In genomic region chr8:11001062-11001549, GRCm38 (mm10) we compare ENCODE assay signal across 8 mouse cellular contexts. TPM values are rescaled to one million over a fixed set of nuclear protein-coding genes. Genes with fewer than 3 reads are reported as not detected.
DNase-seq lines count a peak whose midpoint lies in the region; ATAC-seq lines count a peak whose summit lies in the region.

No protein-coding gene starts in this region.

- peak overlapping the region; percentile 94 for H3K4me2 ChIP-seq in limb, embryonic 12.5 days

- no peaks in the 10 kb centered on the region for H3K9me3 ChIP-seq in heart, embryonic 10.5 days
- no peaks in the 10 kb centered on the region for H3K9me3 ChIP-seq in limb, embryonic 12.5 days
- H3K9me3 ChIP-seq in midbrain, embryonic 10.5 days (replicated peaks) = no peaks in the 10 kb centered on the region

- H3K27me3 ChIP-seq in heart, embryonic 10.5 days (ENCODE audit: insufficient read depth, poor library complexity, severe bottlenecking) = no peaks in the 10 kb centered on the region
- H3K27me3 ChIP-seq in limb, embryonic 12.5 days = no peaks in the 10 kb centered on the region
- H3K27me3 ChIP-seq in midbrain, embryonic 10.5 days (ENCODE audit: low read depth, poor library complexity, severe bottlenecking) = 0 out of 2 replicates have a peak, but pooled peaks cover 5% of the 10 kb centered on the region

- peak overlapping the region; percentile 35 for H3K9ac ChIP-seq in limb, embryonic 12.5 days (replicated peaks)

- 5% methylated on average over 6 of the region's 6 CpGs for WGBS in heart, embryonic 10.5 days
- WGBS in limb, embryonic 12.5 days = 7% methylated on average over 6 of the region's 6 CpGs
- WGBS in midbrain, embryonic 10.5 days = 3% methylated on average over 6 of the region's 6 CpGs

- ATAC-seq in limb, embryonic 12.5 days (ENCODE audit: insufficient number of reproducible peaks, insufficient read depth, low FRiP score, low TSS enrichment, low read depth) = no peak

- H3K4me1 ChIP-seq in heart, embryonic 10.5 days = peaks cover 90% of the 10 kb centered on the region
- H3K4me1 ChIP-seq in limb, embryonic 12.5 days (replicated peaks) = peaks cover 79% of the 10 kb centered on the region
- peaks cover 98% of the 10 kb centered on the region for H3K4me1 ChIP-seq in midbrain, embryonic 10.5 days

- DNase-seq in adrenal gland, postnatal 10 days = peak; percentile 31
- no peak for DNase-seq in adrenal gland, postnatal 25 days
- DNase-seq in adipocyte (ENCODE audit: low spot score) = peak; percentile 35
- DNase-seq in heart, embryonic 10.5 days (ENCODE audit: low spot score) = no peak
- DNase-seq in midbrain, embryonic 10.5 days (ENCODE audit: low spot score) = peak; percentile 31
- peak; percentile 61 for DNase-seq in thymus, postnatal 25 days
- no peak for DNase-seq in ovary, adult 18-20 months (ENCODE audit: low spot score)

- H3K4me3 ChIP-seq in heart, embryonic 10.5 days = peak overlapping the region; percentile 86
- H3K4me3 ChIP-seq in limb, embryonic 12.5 days (replicated peaks) = peak overlapping the region; percentile 81
- peak overlapping the region; percentile 94 for H3K4me3 ChIP-seq in midbrain, embryonic 10.5 days

- peaks cover 44% of the 10 kb centered on the region for H3K36me3 ChIP-seq in heart, embryonic 10.5 days
- H3K36me3 ChIP-seq in limb, embryonic 12.5 days = peaks cover 44% of the 10 kb centered on the region
- peaks cover 64% of the 10 kb centered on the region for H3K36me3 ChIP-seq in midbrain, embryonic 10.5 days

- H3K27ac ChIP-seq in heart, embryonic 10.5 days = peak overlapping the region; percentile 75
- H3K27ac ChIP-seq in limb, embryonic 12.5 days = peak overlapping the region; percentile 77
- peak overlapping the region; percentile 74 for H3K27ac ChIP-seq in midbrain, embryonic 10.5 days (replicated peaks)

RNA-seq across cellular contexts. Expression of gene Irs2, which starts 7.2 kb away (rescaled TPM):
- total RNA-seq in adrenal gland, postnatal 10 days (2021) = 10 to 100 TPM; 33.4 to 80.8 TPM
- 22.1 and 23.0 TPM in 2 replicates for total RNA-seq in adrenal gland, postnatal 25 days (2021)
- polyA plus RNA-seq in heart, embryonic 10.5 days (2016; fragmentation: Nextera tagmentation; extraction: Ambion mirVana) = 4.5 and 6.2 TPM in 2 replicates
- 10.9 and 11.7 TPM in 2 replicates for polyA plus RNA-seq in limb, embryonic 12.5 days (2016; fragmentation: Nextera tagmentation; extraction: Ambion mirVana)
- 5.6 and 5.9 TPM in 2 replicates for polyA plus RNA-seq in midbrain, embryonic 10.5 days (2016; fragmentation: Nextera tagmentation; extraction: Ambion mirVana)

Comparison
In these comparisons a context has a peak if more than half of its experiments do, and no peak if none do; other contexts are left out.
1. DNase-seq: peak in adrenal gland, postnatal 10 days (single experiment), adipocyte (single experiment), midbrain, embryonic 10.5 days (single experiment) and thymus, postnatal 25 days (single experiment); none in adrenal gland, postnatal 25 days (single experiment), heart, embryonic 10.5 days (single experiment) and ovary, adult 18-20 months (single experiment).
2. Peak in every context shown above with its lines, with median percentiles within 50 percentile points of each other: H3K27ac ChIP-seq and H3K4me3 ChIP-seq.